In the genomic region with DNA sequence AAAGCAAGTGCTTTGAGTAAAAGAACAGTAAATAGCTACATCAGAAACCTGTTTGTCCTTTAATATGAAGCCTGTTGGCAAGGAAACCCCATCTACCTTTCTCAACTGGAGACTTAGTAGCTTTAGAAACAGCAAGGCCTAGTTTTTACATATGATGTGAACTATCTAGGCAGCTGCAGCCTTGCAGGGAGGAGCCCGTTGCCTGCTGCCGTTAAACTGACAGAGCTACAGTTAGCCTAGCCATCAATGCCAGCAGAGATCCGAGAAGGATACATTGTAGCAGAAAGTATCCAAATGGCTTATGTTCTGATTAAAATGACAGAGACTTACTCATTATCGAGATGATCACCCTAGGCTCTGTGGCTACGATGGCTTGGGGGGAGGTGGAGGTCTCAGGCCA, we compare ENCODE assay signal across 12 mouse cellular contexts.
"Had no signal": no experiment of that assay in that cellular context is flagged by ENCODE, and none has a peak within 500 bp of the region (broad histone marks: within the 10 kb centered on the region; RNA-seq: fewer than 3 reads in every experiment).

No protein-coding gene starts in this region.

- H3K4me3 ChIP-seq: intestine, embryonic 15.5 days; limb, embryonic 15.5 days; megakaryocyte, embryonic 14.5 days; midbrain, embryonic 13.5 days had no signal

- ATAC-seq: intestine, embryonic 15.5 days; midbrain, embryonic 13.5 days had no signal

- H3K36me3 ChIP-seq: intestine, embryonic 15.5 days; limb, embryonic 15.5 days; midbrain, embryonic 13.5 days had no signal

- H3K27ac ChIP-seq: intestine, embryonic 15.5 days; limb, embryonic 15.5 days; midbrain, embryonic 13.5 days had no signal

- H3K9me3 ChIP-seq: intestine, embryonic 15.5 days; limb, embryonic 15.5 days; megakaryocyte, embryonic 14.5 days; midbrain, embryonic 13.5 days had no signal

- H3K9ac ChIP-seq: intestine, embryonic 15.5 days; limb, embryonic 15.5 days; lung, embryonic 14.5 days; midbrain, embryonic 13.5 days had no signal

- H3K4me1 ChIP-seq: intestine, embryonic 15.5 days; limb, embryonic 15.5 days; midbrain, embryonic 13.5 days had no signal

- DNase-seq: kidney, adult 2 months; kidney, postnatal 25 days; lung, embryonic 14.5 days; lung, postnatal 10 days; lung, postnatal 4 days; right cerebral cortex, postnatal 14 days; thymus, adult 2 months; thymus, postnatal 25 days had no signal

- H3K4me2 ChIP-seq: intestine, embryonic 15.5 days; limb, embryonic 15.5 days; lung, embryonic 14.5 days; midbrain, embryonic 13.5 days had no signal

- H3K27me3 ChIP-seq: intestine, embryonic 15.5 days; limb, embryonic 15.5 days; midbrain, embryonic 13.5 days had no signal
